In the genomic region with DNA sequence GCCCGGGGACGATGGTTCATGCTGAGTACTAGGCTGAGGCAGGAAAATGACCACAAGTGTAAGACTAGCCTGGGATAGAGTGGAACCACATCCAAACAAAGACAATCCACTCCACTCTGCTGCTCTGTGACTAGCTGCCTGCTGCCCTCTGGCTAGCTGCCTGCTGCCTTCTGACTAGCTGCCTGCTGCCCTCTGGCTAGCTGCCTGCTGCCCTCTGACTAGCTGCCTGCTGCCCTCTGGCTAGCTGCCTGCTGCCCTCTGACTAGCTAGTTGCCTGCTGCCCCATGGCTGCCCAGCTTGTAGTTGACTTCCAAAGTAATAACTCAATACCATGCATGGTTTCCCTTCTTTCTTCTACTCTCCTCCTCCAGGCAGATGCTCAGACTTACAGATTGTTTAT, we compare ENCODE assay signal across 22 mouse cellular contexts. TPM values are rescaled to one million over a fixed set of nuclear protein-coding genes. Genes with fewer than 3 reads are reported as not detected.
A peak's percentile ranks its signal among the peaks of the same experiment; 100 is the strongest.
DNase-seq lines count a peak whose midpoint lies in the region; ATAC-seq lines count a peak whose summit lies in the region.
"Had no signal": no experiment of that assay in that cellular context is flagged by ENCODE, and none has a peak within 500 bp of the region (broad histone marks: within the 10 kb centered on the region; RNA-seq: fewer than 3 reads in every experiment).

No protein-coding gene starts in this region.

- WGBS in kidney, embryonic 14.5 days: 90% methylated on average over 2 of the region's 2 CpGs
- WGBS in limb, embryonic 10.5 days: 95% methylated on average over 2 of the region's 2 CpGs

- H3K4me1 ChIP-seq in kidney, embryonic 14.5 days (ENCODE audit: control insufficient read depth, insufficient read depth, low read length): no peaks in the 10 kb centered on the region
- no peaks in the 10 kb centered on the region for H3K4me1 ChIP-seq in limb, embryonic 10.5 days
- H3K4me1 ChIP-seq: embryonic facial prominence, embryonic 13.5 days; forebrain, embryonic 12.5 days; heart, embryonic 15.5 days; hindbrain, embryonic 13.5 days; limb, embryonic 15.5 days; midbrain, embryonic 10.5 days had no signal

- H3K4me3 ChIP-seq in kidney, embryonic 14.5 days (ENCODE audit: low read length): no peak overlapping the region
- H3K4me3 ChIP-seq in limb, embryonic 10.5 days: no peak overlapping the region
- H3K4me3 ChIP-seq: embryonic facial prominence, embryonic 13.5 days; erythroblast, embryonic 14.5 days; forebrain, embryonic 12.5 days; heart, embryonic 15.5 days; hindbrain, embryonic 13.5 days; limb, embryonic 15.5 days; midbrain, embryonic 10.5 days had no signal

- no peak for ATAC-seq in kidney, embryonic 14.5 days (ENCODE audit: low FRiP score, low TSS enrichment)
- no peak for ATAC-seq in megakaryocyte progenitor cell, adult 5-6 weeks (replicated peaks; ENCODE audit: poor library complexity)

- peak; percentile 17 for DNase-seq in adrenal gland, postnatal 25 days
- no peak for DNase-seq in adrenal gland, adult (ENCODE audit: inconsistent age in 2 of 2, low spot score in 1 of 2)
- DNase-seq in kidney, adult 8-10 months: peak; percentile 33 to 49
- peak; percentile 10 for DNase-seq in 3T3-L1 (ENCODE audit: low read depth, low spot score)
- peak; percentile 43 for DNase-seq in NIH3T3 (ENCODE audit: low read depth)
- DNase-seq in limb, embryonic 10.5 days (ENCODE audit: low spot score): no peak
- DNase-seq: cerebellum, postnatal 36 days; embryo, embryonic 11 days; heart, postnatal 36 days; thymus, adult 18-20 months; thymus, postnatal 36 days had no signal

- H3K4me2 ChIP-seq in kidney, embryonic 14.5 days (replicated peaks; ENCODE audit: low read depth, low read length): no peak overlapping the region
- H3K4me2 ChIP-seq: embryonic facial prominence, embryonic 13.5 days; forebrain, embryonic 12.5 days; heart, embryonic 15.5 days; hindbrain, embryonic 13.5 days; limb, embryonic 15.5 days had no signal

- no peak overlapping the region for H3K27ac ChIP-seq in kidney, embryonic 14.5 days (ENCODE audit: low read depth, low read length)
- no peak overlapping the region for H3K27ac ChIP-seq in limb, embryonic 10.5 days
- H3K27ac ChIP-seq: embryonic facial prominence, embryonic 13.5 days; forebrain, embryonic 12.5 days; heart, embryonic 15.5 days; hindbrain, embryonic 13.5 days; kidney, postnatal 0 days; limb, embryonic 15.5 days; macrophage; midbrain, embryonic 10.5 days had no signal

- H3K36me3 ChIP-seq in kidney, embryonic 14.5 days (ENCODE audit: control insufficient read depth, insufficient read depth, low read length): no peaks in the 10 kb centered on the region
- H3K36me3 ChIP-seq in limb, embryonic 10.5 days: no peaks in the 10 kb centered on the region
- H3K36me3 ChIP-seq: embryonic facial prominence, embryonic 13.5 days; forebrain, embryonic 12.5 days; heart, embryonic 15.5 days; hindbrain, embryonic 13.5 days; limb, embryonic 15.5 days; midbrain, embryonic 10.5 days had no signal

- H3K9me3 ChIP-seq in kidney, embryonic 14.5 days (ENCODE audit: control insufficient read depth, low read length): no peaks in the 10 kb centered on the region
- no peaks in the 10 kb centered on the region for H3K9me3 ChIP-seq in limb, embryonic 10.5 days (replicated peaks)
- H3K9me3 ChIP-seq: embryonic facial prominence, embryonic 13.5 days; forebrain, embryonic 12.5 days; heart, embryonic 15.5 days; hindbrain, embryonic 13.5 days; limb, embryonic 15.5 days; midbrain, embryonic 10.5 days had no signal

- no peaks in the 10 kb centered on the region for H3K27me3 ChIP-seq in kidney, embryonic 14.5 days (ENCODE audit: control insufficient read depth, insufficient read depth, low read length)
- H3K27me3 ChIP-seq in limb, embryonic 10.5 days (ENCODE audit: low read depth, poor library complexity, severe bottlenecking): no peaks in the 10 kb centered on the region
- H3K27me3 ChIP-seq: embryonic facial prominence, embryonic 13.5 days; forebrain, embryonic 12.5 days; heart, embryonic 15.5 days; hindbrain, embryonic 13.5 days; limb, embryonic 15.5 days had no signal

- H3K9ac ChIP-seq in kidney, embryonic 14.5 days (ENCODE audit: low read depth, low read length): no peak overlapping the region
- H3K9ac ChIP-seq: embryonic facial prominence, embryonic 13.5 days; forebrain, embryonic 12.5 days; heart, embryonic 15.5 days; hindbrain, embryonic 13.5 days; limb, embryonic 15.5 days had no signal

RNA-seq across cellular contexts. Expression of a gene that starts 4.1 kb away (rescaled TPM):
- total RNA-seq in adrenal gland, postnatal 25 days (2021): 46.8 and 57.7 TPM in 2 replicates
- polyA plus RNA-seq in kidney, embryonic 14.5 days (2014; fragmentation: Nextera tagmentation; extraction: Ambion mirVana): 15.1 and 22.0 TPM in 2 replicates
- 14.5 and 19.6 TPM in 2 replicates for polyA plus RNA-seq in limb, embryonic 10.5 days (2016; fragmentation: Nextera tagmentation; extraction: Ambion mirVana)
- total RNA-seq in megakaryocyte progenitor cell, adult 5-6 weeks (2015): 13.5 and 16.0 TPM in 2 replicates
- total RNA-seq in megakaryocyte progenitor cell, adult 5-6 weeks (2017): 5.1 and 9.2 TPM in 2 replicates

Comparison
In these comparisons a context has a peak if more than half of its experiments do, and no peak if none do; other contexts are left out.
1. DNase-seq: peak in adrenal gland, postnatal 25 days (single experiment), kidney, adult 8-10 months (2 of 2), 3T3-L1 (single experiment) and NIH3T3 (single experiment); none in adrenal gland, adult (0 of 2) and limb, embryonic 10.5 days (single experiment).